Mouse (Mus musculus) lung, embryonic 14.5 days (tissue): Measurements from ENCODE around the gene Slc29a1. TPM values are rescaled to one million over a fixed set of nuclear protein-coding genes. Genes with fewer than 3 reads are reported as not detected.

Experiments
- ATAC-seq: fragments of 200-750 bp; cut with Nextera tagmentation; 2 replicates; pipeline ENCODE4 v1.8.0; 2017; ENCODE audit warnings: mild to moderate bottlenecking, moderate TSS enrichment, moderate library complexity; ENCODE audit not compliant: insufficient read depth
- DNase-seq: peaks from one replicate; pipeline ENCODE4 v3.0.0-alpha.2; 2015
- H3K27ac ChIP-seq: fragments of 300-500 bp; sonication (generic); 2 replicates; pipeline ENCODE4 v1.5.1; 2014; ENCODE audit warnings: low read depth, mild to moderate bottlenecking, moderate library complexity
- H3K27me3 ChIP-seq: fragments of 300-500 bp; sonication (generic); 2 replicates; pipeline ENCODE4 v1.6.1; 2014; ENCODE audit warnings: low read length, control low read depth; ENCODE audit not compliant: insufficient read depth
- H3K36me3 ChIP-seq: fragments of 300-500 bp; sonication (generic); 2 replicates; pipeline ENCODE4 v1.6.1; 2014; ENCODE audit warnings: control low read depth; ENCODE audit not compliant: insufficient read depth
- H3K4me1 ChIP-seq: fragments of 300-500 bp; sonication (generic); 2 replicates; pipeline ENCODE4 v1.6.1; 2014; ENCODE audit warnings: antibody characterized with exemption, control low read depth; ENCODE audit not compliant: insufficient read depth
- H3K4me2 ChIP-seq: fragments of 300-500 bp; sonication (generic); 2 replicates; pipeline ENCODE4 v1.6.1; 2014; ENCODE audit warnings: mild to moderate bottlenecking
- H3K4me3 ChIP-seq: fragments of 300-500 bp; sonication (generic); 2 replicates; pipeline ENCODE4 v1.5.1; 2014; ENCODE audit warnings: low read depth, low read length
- H3K9ac ChIP-seq: fragments of 300-500 bp; sonication (generic); 2 replicates; pipeline ENCODE4 v1.6.1; 2014
- H3K9me3 ChIP-seq: fragments of 300-500 bp; sonication (generic); 2 replicates; pipeline ENCODE4 v1.6.1; 2016; ENCODE audit warnings: low read depth, low read length, control low read depth
- CTCF ChIP-seq: IDR thresholded peaks from 2 replicates; pipeline ENCODE4 v1.5.1; 2016; ENCODE audit warnings: antibody characterized with exemption, low read depth
- WGBS: fragments of 180-500 bp; shearing (Covaris S2); extraction: QIAGEN DNeasy Blood & Tissue Kit; methylation state at CpG from one replicate; pipeline ENCODE4 v1.1.7; 2014; 5-methylcytosine and 5-hydroxymethylcytosine counted together
- polyA plus RNA-seq: library from polyadenylated mRNA; unstranded; fragments of >200 nt; fragmentation: Nextera tagmentation; extraction: Ambion mirVana; gene quantifications from 2 replicates; pipeline ENCODE4 v1.2.1, GENCODE M21; 2014

The Slc29a1 gene
- polyA plus RNA-seq, 1 experiment from 2014 or later = 75.4 TPM

DNA sequence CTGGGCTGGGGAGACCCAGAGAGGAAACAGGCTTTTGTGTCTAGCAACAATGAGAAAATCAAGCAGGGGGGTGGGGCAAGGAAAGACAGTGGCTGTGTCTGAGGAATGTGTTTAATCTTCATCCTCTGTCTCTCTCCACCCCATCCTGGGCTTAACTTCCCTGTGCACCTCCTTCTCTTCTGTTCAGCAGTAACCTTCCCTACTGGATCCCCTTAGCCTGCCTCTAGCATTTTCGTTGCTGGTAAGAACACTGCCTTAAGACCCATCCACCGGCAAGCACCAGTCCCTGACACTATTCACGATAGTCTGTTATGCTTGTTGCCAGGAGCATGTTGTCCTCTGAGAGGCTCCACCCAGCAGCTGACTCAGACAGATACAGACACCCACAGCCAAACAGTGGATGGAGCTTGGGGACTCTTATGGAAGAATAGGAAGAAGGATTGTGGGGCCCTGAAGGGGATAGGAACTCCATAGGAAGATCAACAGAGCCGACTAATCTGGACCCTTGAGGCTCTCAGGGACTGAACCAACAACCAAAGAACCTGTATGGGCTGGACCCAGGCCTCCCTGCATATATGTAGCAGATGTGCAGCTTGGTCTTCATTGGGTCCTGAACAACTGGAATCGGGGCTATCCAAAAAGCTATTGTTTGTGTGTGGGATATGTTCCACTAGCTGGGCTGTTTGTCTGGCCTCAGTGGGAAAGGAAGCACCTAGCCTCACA lies 10.9 kb upstream of the Slc29a1 start:
- no peak for ATAC-seq
- TF ChIP-seq CTCF = no peak
- Histone ChIP-seq H3K4me3 (no peak overlapping the region), H3K4me1 (no peaks in the 10 kb centered on the region), H3K9ac (no peak overlapping the region), H3K36me3 (no peaks in the 10 kb centered on the region), H3K27me3 (no peaks in the 10 kb centered on the region), H3K9me3 (no peaks in the 10 kb centered on the region), H3K27ac (peak overlapping the region; percentile 63; the same call in 1 of the 2 replicates), H3K4me2 (no peak overlapping the region)
- no peak for DNase-seq
- WGBS = 36% methylated on average over 5 of the region's 5 CpGs

- Histone ChIP-seq H3K27me3 (no peaks in the 10 kb centered on the region), H3K4me3 (no peak overlapping the region), H3K36me3 (no peaks in the 10 kb centered on the region), H3K9me3 (no peaks in the 10 kb centered on the region), H3K27ac (no peak overlapping the region), H3K9ac (no peak overlapping the region), H3K4me1 (no peaks in the 10 kb centered on the region), H3K4me2 (no peak overlapping the region)
- DNase-seq = no peak
- 86% methylated on average over 4 of the region's 4 CpGs for WGBS
- TF ChIP-seq CTCF = no peak
- no peak for ATAC-seq
These were observed 9.0 kb upstream of the Slc29a1 start for GRCm38 (mm10) chr17:45608396-45608795.

DNA sequence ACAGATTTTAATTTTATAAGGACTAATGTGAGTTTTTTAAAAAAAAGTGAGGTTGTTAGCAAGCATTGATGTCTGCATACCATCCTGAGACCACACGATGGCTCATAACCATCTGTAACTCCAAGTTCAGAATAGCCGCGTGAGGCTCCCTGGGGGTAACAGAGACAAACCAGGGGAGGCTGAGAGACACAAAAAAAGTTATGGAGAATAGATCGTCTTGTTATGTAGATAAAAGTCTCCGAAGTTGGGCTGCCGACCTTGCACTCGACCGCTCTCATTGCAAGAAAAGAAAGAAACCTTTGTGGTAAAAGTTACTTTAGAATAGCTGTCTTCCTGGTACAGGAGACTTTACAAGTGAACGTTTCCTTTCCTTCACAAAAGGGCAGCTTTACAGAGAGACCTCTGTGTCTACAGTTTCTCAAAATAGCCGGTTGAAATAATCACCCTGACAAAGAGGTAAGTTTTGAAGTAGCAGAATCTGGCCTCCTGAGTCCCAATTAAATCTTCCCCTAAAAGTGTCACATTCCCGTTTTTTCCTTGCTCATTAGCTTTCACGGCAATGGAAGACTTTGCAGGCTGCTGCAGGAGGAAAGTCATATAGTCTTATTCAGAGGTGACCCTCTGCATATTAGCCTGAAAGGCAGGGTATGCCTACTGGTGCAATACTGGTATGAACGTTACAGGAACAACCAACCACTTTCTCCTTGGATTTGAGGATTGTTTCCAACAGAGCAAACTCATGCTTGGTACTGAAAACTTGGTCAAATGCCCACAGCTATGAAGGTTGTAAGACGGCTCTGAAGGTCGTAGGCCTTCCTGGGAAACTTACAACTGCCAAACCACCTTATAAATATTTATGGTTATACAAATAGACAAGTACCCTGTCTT lies 7.8 kb upstream of the Slc29a1 start:
- Histone ChIP-seq H3K4me2 (no peak overlapping the region), H3K9me3 (no peaks in the 10 kb centered on the region), H3K27me3 (peaks cover 2% of the 10 kb centered on the region; the same call in 1 of the 2 replicates), H3K4me3 (no peak overlapping the region), H3K27ac (no peak overlapping the region), H3K9ac (no peak overlapping the region), H3K4me1 (no peaks in the 10 kb centered on the region), H3K36me3 (no peaks in the 10 kb centered on the region)
- TF ChIP-seq CTCF = no peak
- ATAC-seq = no peak
- WGBS = 77% methylated on average over 15 of the region's 15 CpGs
- no peak for DNase-seq

DNA sequence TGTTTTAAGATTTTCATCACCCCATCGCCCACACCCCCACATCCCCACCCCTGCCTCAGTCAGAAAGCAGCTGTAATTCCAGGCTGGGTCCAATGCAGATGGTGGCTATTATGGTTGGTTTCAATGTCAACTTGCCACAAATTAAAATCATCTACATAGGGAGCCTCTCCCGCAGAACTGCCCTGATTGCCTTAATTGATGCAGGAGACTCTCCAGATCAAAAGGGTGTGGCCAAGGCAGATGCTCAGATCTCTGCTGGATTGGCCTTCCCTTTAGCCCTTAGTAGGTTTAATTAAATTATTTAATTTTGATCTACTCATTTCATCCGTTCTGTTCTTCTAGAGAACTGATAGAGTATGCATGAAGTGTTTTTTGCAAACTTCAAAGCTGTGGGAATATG lies 3.6 kb upstream of the Slc29a1 start:
- Histone ChIP-seq H3K27me3 (peaks cover 19% of the 10 kb centered on the region; the same call in 1 of the 2 replicates), H3K4me2 (no peak overlapping the region), H3K36me3 (no peaks in the 10 kb centered on the region), H3K9me3 (no peaks in the 10 kb centered on the region), H3K27ac (no peak overlapping the region), H3K4me3 (no peak overlapping the region), H3K4me1 (peaks cover 12% of the 10 kb centered on the region), H3K9ac (no peak overlapping the region)
- no peak for DNase-seq
- TF ChIP-seq CTCF = no peak
- 85% methylated on average over 3 of the region's 3 CpGs for WGBS
- ATAC-seq = no peak

GRCm38 (mm10) chr17:45601877-45602304 lies 2.5 kb upstream of the Slc29a1 start, which contains the start of gene Mymx:
Gene Mymx, minus strand, starts transcription at chr17:45602102.
- Histone ChIP-seq H3K36me3 (no peaks in the 10 kb centered on the region), H3K9me3 (no peaks in the 10 kb centered on the region), H3K27me3 (peaks cover 19% of the 10 kb centered on the region; the same call in 1 of the 2 replicates), H3K27ac (no peak within 1 kb of the TSS), H3K4me3 (no peak within 1 kb of the TSS), H3K4me2 (peak within 1 kb of the TSS; percentile 25; the same call in 1 of the 2 replicates), H3K4me1 (peaks cover 12% of the 10 kb centered on the region), H3K9ac (peak within 1 kb of the TSS; percentile 28)
- 41% methylated on average over 6 of the region's 6 CpGs for WGBS
- TF ChIP-seq CTCF = no peak
- DNase-seq (no peak), ATAC-seq (no peak)

- H3K9me3 ChIP-seq = no peaks in the 10 kb centered on the region
- ATAC-seq (no peak), DNase-seq (no peak)
- no peaks in the 10 kb centered on the region for H3K36me3 ChIP-seq
- no peak overlapping the region for H3K4me3 ChIP-seq
- no peak overlapping the region for H3K27ac ChIP-seq
- H3K9ac ChIP-seq = peak overlapping the region; percentile 28
- peak overlapping the region; percentile 25; the same call in 1 of the 2 replicates for H3K4me2 ChIP-seq
- no peak for TF ChIP-seq CTCF
- H3K27me3 ChIP-seq = peaks cover 19% of the 10 kb centered on the region; the same call in 1 of the 2 replicates
- WGBS = 16% methylated on average over 22 of the region's 22 CpGs
- peaks cover 13% of the 10 kb centered on the region for H3K4me1 ChIP-seq
These were observed 1.9 kb upstream of the Slc29a1 start for GRCm38 (mm10) chr17:45601325-45601724.

DNA sequence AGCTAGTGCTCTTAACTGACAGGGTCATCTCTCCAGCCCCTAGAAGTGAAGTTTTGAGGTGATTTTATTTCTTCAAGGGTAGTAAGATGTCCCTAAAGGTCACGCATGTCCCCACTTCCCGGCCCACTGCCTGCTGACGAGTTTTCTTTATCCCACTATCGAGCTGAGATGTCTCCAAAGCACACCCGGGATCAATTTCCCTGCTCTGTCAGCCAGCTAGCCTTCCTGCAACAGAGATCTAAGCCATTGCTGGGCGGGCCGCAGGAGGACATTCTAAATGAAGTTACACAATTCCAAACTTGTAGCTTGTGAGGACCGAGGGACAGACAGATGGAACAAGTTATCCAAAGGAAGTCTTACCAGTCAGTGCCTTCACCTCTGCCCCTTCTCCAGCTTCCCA lies 861 bp upstream of the Slc29a1 start:
- ATAC-seq (no peak), DNase-seq (no peak)
- Histone ChIP-seq H3K27ac (no peak overlapping the region), H3K36me3 (no peaks in the 10 kb centered on the region), H3K9ac (no peak overlapping the region), H3K4me2 (no peak overlapping the region), H3K9me3 (no peaks in the 10 kb centered on the region), H3K4me3 (no peak overlapping the region), H3K27me3 (peaks cover 19% of the 10 kb centered on the region; the same call in 1 of the 2 replicates), H3K4me1 (peaks cover 17% of the 10 kb centered on the region)
- no peak for TF ChIP-seq CTCF
- 65% methylated on average over 8 of the region's 8 CpGs for WGBS
